ENCODE assay signal across 16 mouse cellular contexts in genomic region chr7:34493892-34494291, GRCm38 (mm10).
DNase-seq lines count a peak whose midpoint lies in the region; ATAC-seq lines count a peak whose summit lies in the region.
"Had no signal": no experiment of that assay in that cellular context is flagged by ENCODE, and none has a peak within 500 bp of the region (broad histone marks: within the 10 kb centered on the region; RNA-seq: fewer than 3 reads in every experiment).

No protein-coding gene starts in this region.

- no peak for ATAC-seq in forebrain, embryonic 14.5 days
- ATAC-seq in forebrain, embryonic 12.5 days (ENCODE audit: low FRiP score), result no peak
- ATAC-seq in embryonic facial prominence, embryonic 14.5 days (ENCODE audit: low read depth), result no peak
- ATAC-seq: inflammation-experienced regulatory T-cells, adult 6 months had no signal

- no peaks in the 10 kb centered on the region for H3K4me1 ChIP-seq in forebrain, embryonic 14.5 days (ENCODE audit: control insufficient read depth, insufficient read depth, low read length)
- no peaks in the 10 kb centered on the region for H3K4me1 ChIP-seq in forebrain, embryonic 12.5 days
- no peaks in the 10 kb centered on the region for H3K4me1 ChIP-seq in embryonic facial prominence, embryonic 14.5 days (ENCODE audit: control insufficient read depth, insufficient read depth, low read length)
- H3K4me1 ChIP-seq: midbrain, embryonic 12.5 days; neural tube, embryonic 13.5 days had no signal

- H3K27me3 ChIP-seq in forebrain, embryonic 14.5 days (replicated peaks; ENCODE audit: control insufficient read depth, insufficient read depth, low read length), result no peaks in the 10 kb centered on the region
- H3K27me3 ChIP-seq in forebrain, embryonic 12.5 days, result no peaks in the 10 kb centered on the region
- H3K27me3 ChIP-seq in embryonic facial prominence, embryonic 14.5 days (replicated peaks; ENCODE audit: control insufficient read depth, insufficient read depth, low read length), result no peaks in the 10 kb centered on the region
- H3K27me3 ChIP-seq: midbrain, embryonic 12.5 days; neural tube, embryonic 13.5 days had no signal

- H3K4me2 ChIP-seq in forebrain, embryonic 14.5 days (ENCODE audit: low read length), result no peak overlapping the region
- no peak overlapping the region for H3K4me2 ChIP-seq in forebrain, embryonic 12.5 days
- no peak overlapping the region for H3K4me2 ChIP-seq in embryonic facial prominence, embryonic 14.5 days (ENCODE audit: low read depth, low read length)
- H3K4me2 ChIP-seq: heart, embryonic 11.5 days; midbrain, embryonic 12.5 days; neural tube, embryonic 13.5 days had no signal

- H3K9me3 ChIP-seq in forebrain, embryonic 14.5 days (replicated peaks; ENCODE audit: control insufficient read depth, low read length), result no peaks in the 10 kb centered on the region
- H3K9me3 ChIP-seq in forebrain, embryonic 12.5 days, result 0 out of 2 replicates have a peak, but pooled peaks cover 7% of the 10 kb centered on the region
- peaks cover 11% of the 10 kb centered on the region; the same call in 1 of the 2 replicates for H3K9me3 ChIP-seq in embryonic facial prominence, embryonic 14.5 days (ENCODE audit: control insufficient read depth, low read length)
- H3K9me3 ChIP-seq: neural tube, embryonic 13.5 days had no signal

- WGBS in forebrain, embryonic 14.5 days, result 67% methylated on average over 10 of the region's 10 CpGs
- WGBS in forebrain, embryonic 12.5 days, result 73% methylated on average over 10 of the region's 10 CpGs
- 69% methylated on average over 10 of the region's 10 CpGs for WGBS in embryonic facial prominence, embryonic 14.5 days

- H3K9ac ChIP-seq in forebrain, embryonic 14.5 days (ENCODE audit: low read length), result no peak overlapping the region
- H3K9ac ChIP-seq in forebrain, embryonic 12.5 days, result no peak overlapping the region
- no peak overlapping the region for H3K9ac ChIP-seq in embryonic facial prominence, embryonic 14.5 days (ENCODE audit: low read depth, low read length)
- H3K9ac ChIP-seq: midbrain, embryonic 12.5 days; neural tube, embryonic 13.5 days had no signal

- H3K4me3 ChIP-seq in forebrain, embryonic 14.5 days (ENCODE audit: low read depth, low read length), result no peak overlapping the region
- no peak overlapping the region for H3K4me3 ChIP-seq in forebrain, embryonic 12.5 days (replicated peaks)
- H3K4me3 ChIP-seq in embryonic facial prominence, embryonic 14.5 days (ENCODE audit: low read depth, low read length), result no peak overlapping the region
- H3K4me3 ChIP-seq: midbrain, embryonic 12.5 days; neural tube, embryonic 13.5 days had no signal

- DNase-seq in forebrain, embryonic 14.5 days (ENCODE audit: low spot score), result peak; percentile 70
- DNase-seq in kidney, postnatal 14 days, result peak; percentile 12
- DNase-seq in kidney, postnatal 36 days, result no peak
- DNase-seq in A20 (ENCODE audit: low read depth, low spot score), result peak; percentile 5
- DNase-seq in embryonic facial prominence, embryonic 14.5 days (ENCODE audit: low spot score), result peak; percentile 29
- no peak for DNase-seq in ovary, postnatal 14 days (ENCODE audit: low spot score)
- DNase-seq in urinary bladder, postnatal 4 days (ENCODE audit: low spot score in 2 of 2), result no peak
- DNase-seq: adrenal gland, postnatal 36 days; cerebellum, adult 18-20 months; right cerebral cortex, postnatal 14 days; thymus, postnatal 25 days had no signal

- no peaks in the 10 kb centered on the region for H3K36me3 ChIP-seq in forebrain, embryonic 14.5 days (ENCODE audit: control insufficient read depth, insufficient read depth, low read length)
- no peaks in the 10 kb centered on the region for H3K36me3 ChIP-seq in forebrain, embryonic 12.5 days (replicated peaks)
- H3K36me3 ChIP-seq in embryonic facial prominence, embryonic 14.5 days (ENCODE audit: control insufficient read depth, insufficient read depth, low read length), result no peaks in the 10 kb centered on the region
- H3K36me3 ChIP-seq: midbrain, embryonic 12.5 days; neural tube, embryonic 13.5 days had no signal

- no peak overlapping the region for H3K27ac ChIP-seq in forebrain, embryonic 14.5 days (ENCODE audit: low read depth, low read length)
- H3K27ac ChIP-seq in forebrain, embryonic 12.5 days, result no peak overlapping the region
- H3K27ac ChIP-seq in embryonic facial prominence, embryonic 14.5 days (replicated peaks; ENCODE audit: low read depth, low read length), result no peak overlapping the region
- H3K27ac ChIP-seq: midbrain, embryonic 12.5 days; neural tube, embryonic 13.5 days had no signal

Comparison
In these comparisons a context has a peak if more than half of its experiments do, and no peak if none do; other contexts are left out.
1. DNase-seq: peak in forebrain, embryonic 14.5 days (single experiment), kidney, postnatal 14 days (single experiment), A20 (single experiment) and embryonic facial prominence, embryonic 14.5 days (single experiment); none in kidney, postnatal 36 days (0 of 2), ovary, postnatal 14 days (single experiment) and urinary bladder, postnatal 4 days (0 of 2).